Mouse (Mus musculus) layer of hippocampus, postnatal 14 days (tissue): ENCODE data around the gene Nox1. TPM values are rescaled to one million over a fixed set of nuclear protein-coding genes. Genes with fewer than 3 reads are reported as not detected.

ENCODE experiments used
- DNase-seq, 2 experiments: peaks; one replicate each; pipeline ENCODE4 v3.0.0; 2021 to 2022; ENCODE audit warnings: low spot score in 2 of 2, mixed read lengths in 1 of 2
- microRNA-seq, 2 experiments: library from miRNA; unstranded; fragments of <30 nt; microRNA quantifications; one replicate each; pipeline ENCODE4 v1.2.0; 2021
- total RNA-seq, 2 experiments: library from RNA; stranded (reverse); gene quantifications; 2 replicates each; pipeline ENCODE4 v1.2.3; 2021

The Nox1 gene
- total RNA-seq, 2 experiments from 2014 or later: not detected

DNA sequence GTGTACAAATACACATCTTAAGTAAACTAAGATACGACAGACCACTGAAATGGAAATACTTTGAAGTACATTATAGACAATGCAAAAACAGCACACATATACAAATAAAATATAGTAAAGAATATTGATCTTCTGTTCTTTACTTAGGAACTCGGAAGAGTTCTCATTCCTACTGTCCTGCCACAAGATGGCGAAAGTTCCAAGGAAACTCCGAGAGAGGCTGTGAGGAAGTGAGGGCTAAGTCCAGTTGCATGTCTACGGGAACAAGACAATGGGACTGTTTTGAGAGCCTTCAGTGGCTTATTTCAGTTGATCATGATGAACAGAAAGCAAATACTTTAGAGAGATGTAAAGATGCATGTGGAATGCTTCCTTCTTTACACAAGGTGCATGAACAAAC lies 89.5 kb downstream of the Nox1 start:
- DNase-seq: peak in 1 of 2 experiments; percentile 4

DNA sequence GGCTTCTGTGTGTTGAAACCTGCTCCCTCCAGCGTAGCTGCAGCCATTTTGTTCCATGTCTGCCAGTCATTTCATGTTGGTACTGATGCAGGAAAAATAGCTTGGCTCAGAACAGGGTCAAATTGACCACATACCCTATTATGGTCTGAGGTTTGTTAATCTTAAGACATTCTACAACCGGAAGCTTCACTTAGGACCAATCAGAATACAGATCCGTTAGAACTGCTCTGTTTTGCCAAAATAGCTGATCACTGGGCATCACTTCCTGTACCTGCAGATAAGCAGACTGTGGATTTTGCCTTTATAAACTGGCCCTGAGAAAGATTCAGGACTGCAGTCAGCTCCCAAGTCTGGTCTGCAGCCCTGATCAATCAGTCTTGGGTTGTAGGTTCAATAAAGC lies 93.2 kb downstream of the Nox1 start:
- no peak for DNase-seq

DNA sequence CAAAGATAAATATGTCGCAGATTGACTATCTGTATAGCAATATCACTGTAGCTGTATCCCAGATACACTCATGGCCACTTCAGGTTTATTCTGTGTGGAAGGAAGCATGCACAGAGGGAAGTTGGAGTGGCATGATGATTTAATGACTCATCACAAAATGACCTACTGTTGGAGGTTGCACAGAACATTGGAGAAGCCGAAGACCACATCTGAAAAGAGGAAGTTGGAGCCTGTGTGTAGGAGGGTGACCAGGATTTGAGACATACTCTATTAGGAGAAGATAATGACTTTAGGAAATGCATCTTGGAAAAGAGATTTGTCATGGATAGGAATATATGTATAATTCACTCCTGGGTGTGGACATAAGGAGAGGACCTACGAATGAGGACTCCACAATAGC lies 105.3 kb downstream of the Nox1 start:
- no peak for DNase-seq

DNA sequence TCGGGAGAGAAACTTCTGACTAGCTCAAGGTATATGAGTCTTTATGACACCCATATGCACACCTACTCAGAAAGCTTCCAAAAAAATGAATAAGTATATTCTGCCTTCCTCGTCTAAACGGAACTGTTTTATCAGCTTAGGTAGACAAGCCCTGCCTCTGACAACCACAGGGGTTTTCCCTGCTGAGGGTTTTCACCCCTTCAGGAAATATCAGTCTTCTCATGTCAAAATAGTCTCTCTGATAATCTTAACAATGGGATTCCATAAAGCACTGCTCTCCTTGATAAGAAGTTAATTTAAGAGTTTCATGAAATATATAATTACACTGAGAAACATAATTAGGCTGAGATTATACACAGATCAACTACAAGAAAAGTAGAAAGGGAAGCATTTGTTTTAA lies 110.0 kb downstream of the Nox1 start:
- no peak for DNase-seq

DNA sequence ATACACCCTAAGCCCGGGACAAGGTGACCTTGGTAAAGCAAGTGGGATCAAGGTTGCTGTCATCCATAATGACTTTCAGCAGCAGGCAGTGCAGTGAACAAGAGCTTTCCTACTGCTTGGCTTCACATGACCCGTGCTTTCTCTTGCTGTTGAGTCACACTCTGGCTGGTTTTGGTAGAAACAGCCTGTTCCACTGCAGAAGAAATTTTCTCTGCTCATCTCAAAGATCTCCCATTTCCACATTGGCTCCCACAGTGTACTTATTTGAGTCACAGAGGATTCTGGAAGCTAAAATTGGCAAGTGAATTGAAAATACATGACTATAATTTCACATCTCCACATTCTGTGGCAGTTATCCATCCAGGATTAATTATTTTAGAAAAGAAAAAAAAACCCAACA lies 119.1 kb downstream of the Nox1 start:
- DNase-seq: peak in 1 of 2 experiments; percentile 11

DNA sequence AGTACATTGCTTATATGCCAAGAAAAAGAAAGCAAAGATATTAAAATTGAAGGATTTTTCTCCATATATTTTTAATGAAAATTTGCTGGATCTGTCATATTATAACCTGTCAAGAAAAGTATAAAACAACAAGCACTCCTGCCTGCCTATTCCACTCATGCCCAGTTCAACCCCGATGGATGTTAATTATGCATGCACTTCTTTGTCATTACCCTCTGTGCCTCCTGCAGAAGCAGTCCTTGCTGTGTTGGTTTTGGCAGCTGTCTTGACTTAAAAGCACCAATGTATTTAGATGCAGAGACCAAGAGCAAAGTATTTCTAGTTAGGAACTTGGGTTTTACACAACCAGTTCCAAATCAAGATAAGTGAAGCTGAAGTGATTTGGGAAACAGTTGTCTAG lies 136.3 kb downstream of the Nox1 start:
- DNase-seq: no peak

DNA sequence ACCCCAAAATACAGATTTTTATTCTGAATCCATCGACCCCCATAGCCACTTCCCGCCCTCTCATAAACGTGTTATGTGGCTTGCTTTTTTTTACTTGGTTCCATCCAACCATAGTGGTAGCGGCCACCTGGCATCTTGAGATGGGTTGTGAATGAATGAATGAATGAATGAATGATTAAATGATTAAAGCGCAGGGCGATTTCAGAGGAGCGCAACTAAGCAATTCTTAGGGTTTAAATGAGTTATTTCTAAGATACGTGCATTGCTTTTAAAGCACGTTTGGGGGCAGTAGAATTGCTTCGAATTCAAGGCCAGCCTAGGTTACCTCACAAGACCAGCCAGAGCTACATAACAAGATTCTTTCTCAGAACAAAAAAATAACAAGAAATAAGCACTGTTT lies 162.0 kb downstream of the Nox1 start:
- DNase-seq: peak in 1 of 2 experiments; percentile 8

DNA sequence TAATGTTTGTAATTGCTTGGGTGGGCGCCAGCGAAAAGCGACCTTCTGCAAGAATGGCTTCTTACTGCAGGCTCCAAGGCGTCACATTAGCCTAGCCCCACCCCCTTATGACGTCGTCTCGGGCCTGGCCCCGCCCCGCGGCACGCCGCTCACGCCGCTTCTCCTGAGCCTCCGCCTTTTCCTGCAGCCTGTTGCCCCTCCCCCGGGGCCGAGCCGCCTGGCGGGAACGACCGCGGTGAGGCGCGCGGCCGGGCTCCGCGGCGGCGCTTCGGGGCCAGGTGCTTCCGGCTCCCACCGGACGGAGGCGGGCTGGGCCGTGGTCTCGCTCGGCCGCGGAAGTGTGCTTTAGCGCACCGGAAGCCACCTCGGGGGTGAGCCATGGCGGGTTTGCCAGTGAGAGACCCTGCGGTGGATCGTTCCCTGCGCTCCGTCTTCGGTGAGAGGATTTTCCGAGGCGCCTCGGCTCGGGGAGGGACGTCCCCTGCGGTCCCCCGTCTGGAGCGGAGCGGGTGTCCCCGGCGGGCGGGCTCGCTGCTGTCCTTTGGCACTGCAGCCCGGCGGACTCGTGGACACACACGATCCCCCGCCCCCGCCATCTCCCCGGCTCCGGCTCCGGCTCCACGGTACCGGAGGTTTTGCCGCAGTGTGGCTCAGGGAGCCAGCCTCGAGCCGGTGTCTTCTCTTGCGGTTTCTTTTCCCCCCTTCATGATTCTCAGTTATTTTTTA lies 162.6 kb downstream of the Nox1 start, which contains the start of gene Cstf2:
Gene Cstf2 (plus strand): TSS at position 201 of the 726 bp plus-strand sequence.
- peak; percentile 87 to 95 for DNase-seq

DNA sequence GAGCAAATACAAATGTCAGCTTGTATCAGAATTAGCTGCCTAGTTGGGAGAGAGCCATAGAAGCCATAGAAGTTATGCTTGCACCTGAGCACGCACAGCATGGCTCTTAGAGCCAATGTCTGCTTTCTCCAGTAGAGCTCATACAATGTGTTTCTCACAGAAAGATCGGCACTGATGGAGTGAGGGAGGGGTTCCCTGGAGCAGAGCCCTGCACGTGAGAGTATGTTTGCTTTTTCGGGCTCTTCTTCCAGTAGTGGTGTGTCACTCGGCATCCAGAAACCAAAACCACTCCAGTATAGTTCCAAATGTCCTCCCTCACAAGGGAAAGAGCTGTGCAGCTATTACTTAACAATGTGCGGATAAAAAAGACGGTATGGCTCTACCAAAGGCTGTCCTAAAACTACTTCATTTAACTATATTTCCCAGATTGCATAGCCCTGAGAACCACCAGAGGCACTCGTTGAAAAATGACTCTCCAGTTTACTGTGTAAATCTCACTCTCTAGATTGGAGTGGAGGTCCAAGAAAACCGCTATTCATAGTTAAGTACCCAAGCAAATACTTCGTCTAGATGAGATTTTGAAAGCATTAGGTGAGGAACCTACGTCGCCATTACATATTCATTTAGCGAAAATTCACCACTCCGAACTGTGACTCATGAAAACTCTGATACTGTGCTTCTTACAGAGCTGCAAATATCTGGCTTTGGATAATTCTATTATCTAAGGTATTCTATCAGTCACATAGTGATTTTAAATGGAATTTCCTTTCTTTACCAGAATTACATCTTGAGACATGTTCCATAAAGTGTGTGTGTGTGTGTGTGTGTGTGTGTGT lies 163.5 kb downstream of the Nox1 start:
- peak in 1 of 2 experiments; percentile 5 for DNase-seq

DNA sequence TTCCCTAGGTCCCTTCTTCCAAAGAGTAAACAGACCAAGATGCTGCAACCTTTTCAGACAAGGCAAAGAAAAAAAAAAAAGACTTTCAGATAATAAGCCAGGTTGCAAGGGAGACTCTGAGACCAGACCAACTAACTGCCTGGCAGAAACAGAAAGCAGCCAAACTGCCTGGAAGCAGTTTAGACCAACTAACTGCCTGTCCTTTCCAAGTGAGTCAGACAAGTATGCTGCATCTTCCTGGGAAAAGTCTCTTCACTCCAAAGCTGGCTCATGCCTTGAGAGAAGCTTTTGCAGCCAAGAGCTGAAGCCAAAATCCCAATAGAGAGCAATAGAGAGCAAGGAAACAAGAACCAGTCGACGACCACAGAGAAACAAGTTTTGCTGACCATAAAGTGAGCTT lies 164.9 kb downstream of the Nox1 start:
- DNase-seq: no peak

DNA sequence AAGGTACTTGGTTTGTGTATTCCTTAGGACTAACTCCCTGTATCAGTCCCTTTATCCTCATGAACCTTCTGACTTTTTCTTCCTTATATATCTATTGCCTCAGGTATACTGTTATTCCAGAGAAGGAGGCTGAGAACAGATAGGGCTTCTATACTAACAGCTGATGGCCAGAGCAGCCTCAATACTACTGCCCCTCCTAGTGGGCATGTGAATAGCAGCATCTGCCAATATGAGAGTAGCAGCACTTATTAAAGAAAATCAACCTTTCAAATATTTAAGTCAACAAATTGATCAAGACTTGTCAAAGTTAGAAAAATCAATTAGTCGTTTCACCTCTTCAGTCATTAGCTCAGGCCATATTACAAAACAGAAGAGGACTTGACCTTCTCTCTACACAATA lies 172.8 kb downstream of the Nox1 start:
- DNase-seq: no peak

Small RNAs within 50 kb of the gene (microRNA-seq; reads per million reads assigned to microRNA genes)
- gene Mir3112: 0 to 0.23 reads per million in 2 experiments

Other genes with a start within 250 kb of the Nox1 start
- 1 to 10 TPM in 1 of 2 experiments, under 1 TPM in 1; 0.88 to 1.0 TPM for gene Sytl4, start 240.1 kb downstream of the Nox1 start, total RNA-seq
- 100 to 1,000 TPM; 113 to 130 TPM for gene Cstf2, start 162.8 kb downstream of the Nox1 start, total RNA-seq
- under 1 TPM; 0.50 to 0.65 TPM for gene Xkrx, start 59.9 kb downstream of the Nox1 start, total RNA-seq
- not detected for gene Arl13a, start 34.5 kb downstream of the Nox1 start, total RNA-seq
- gene Trmt2b, start 55.0 kb upstream of the Nox1 start, total RNA-seq: 1 to 10 TPM; 5.9 to 6.8 TPM
- 10 to 100 TPM; 63.0 to 63.8 TPM for gene Tmem35a, start 73.3 kb upstream of the Nox1 start, total RNA-seq
- gene Cenpi, start 86.1 kb upstream of the Nox1 start, total RNA-seq: 1 to 10 TPM; 1.6 to 2.1 TPM
- gene Drp2, start 182.6 kb upstream of the Nox1 start, total RNA-seq: 10 to 100 TPM; 40.8 to 47.7 TPM